ENCODE assay signal across 9 mouse cellular contexts in genomic region chr1:155784343-155785205, GRCm38 (mm10). TPM values are rescaled to one million over a fixed set of nuclear protein-coding genes. Genes with fewer than 3 reads are reported as not detected.
DNase-seq lines count a peak whose midpoint lies in the region; ATAC-seq and TF ChIP-seq lines count a peak whose summit lies in the region.
"Had no signal": no experiment of that assay in that cellular context is flagged by ENCODE, and none has a peak within 500 bp of the region (broad histone marks: within the 10 kb centered on the region; RNA-seq: fewer than 3 reads in every experiment).

No protein-coding gene starts in this region.

- H3K9me3 ChIP-seq in heart, embryonic 11.5 days (replicated peaks; ENCODE audit: control insufficient read depth, low read length) = no peaks in the 10 kb centered on the region
- H3K9me3 ChIP-seq in liver, postnatal 0 days (ENCODE audit: low read length) = no peaks in the 10 kb centered on the region
- H3K9me3 ChIP-seq in neural tube, embryonic 14.5 days (ENCODE audit: control insufficient read depth, low read length) = no peaks in the 10 kb centered on the region
- H3K9me3 ChIP-seq: embryonic facial prominence, embryonic 13.5 days had no signal

- H3K4me1 ChIP-seq in heart, embryonic 11.5 days (ENCODE audit: control insufficient read depth, insufficient read depth, low read length) = peaks cover 4% of the 10 kb centered on the region; the same call in 1 of the 2 replicates
- 0 out of 2 replicates have a peak, but pooled peaks cover 3% of the 10 kb centered on the region for H3K4me1 ChIP-seq in liver, postnatal 0 days (ENCODE audit: insufficient read depth)
- H3K4me1 ChIP-seq in neural tube, embryonic 14.5 days (ENCODE audit: control insufficient read depth, insufficient read depth, low read length) = no peaks in the 10 kb centered on the region

- WGBS in heart, embryonic 11.5 days (ENCODE audit: insufficient replicate concordance) = 23% methylated on average over 19 of the region's 19 CpGs
- 35% methylated on average over 19 of the region's 19 CpGs for WGBS in liver, postnatal 0 days (ENCODE audit: insufficient replicate concordance)
- 32% methylated on average over 19 of the region's 19 CpGs for WGBS in neural tube, embryonic 14.5 days

- no peaks in the 10 kb centered on the region for H3K27me3 ChIP-seq in heart, embryonic 11.5 days (ENCODE audit: control insufficient read depth, insufficient read depth, low read length)
- H3K27me3 ChIP-seq in liver, postnatal 0 days (ENCODE audit: insufficient read depth, low read length) = no peaks in the 10 kb centered on the region
- peaks cover 2% of the 10 kb centered on the region; the same call in 1 of the 2 replicates for H3K27me3 ChIP-seq in neural tube, embryonic 14.5 days (ENCODE audit: control insufficient read depth, insufficient read depth, low read length)
- H3K27me3 ChIP-seq: embryonic facial prominence, embryonic 13.5 days had no signal

- DNase-seq in 416B (ENCODE audit: low read depth) = peak; percentile 76
- peak; percentile 84 for DNase-seq in MN1 (ENCODE audit: low spot score)
- DNase-seq in embryo, embryonic 10 days (ENCODE audit: low spot score) = peak; percentile 76
- DNase-seq in kidney, adult 8-10 months = peak; percentile 64 to 65
- DNase-seq in liver, postnatal 0 days = peak; percentile 54
- peak; percentile 36 to 54 for DNase-seq in thymus, postnatal 10 days (ENCODE audit: low spot score in 2 of 2)

- peaks cover 9% of the 10 kb centered on the region for H3K36me3 ChIP-seq in heart, embryonic 11.5 days (ENCODE audit: control insufficient read depth, insufficient read depth, low read length)
- peaks cover 87% of the 10 kb centered on the region for H3K36me3 ChIP-seq in liver, postnatal 0 days (replicated peaks; ENCODE audit: insufficient read depth, low read length)
- H3K36me3 ChIP-seq in neural tube, embryonic 14.5 days (ENCODE audit: control insufficient read depth, insufficient read depth, low read length) = peaks cover 16% of the 10 kb centered on the region

- peak overlapping the region; percentile 35; the same call in 1 of the 2 replicates for H3K4me2 ChIP-seq in heart, embryonic 11.5 days
- no peak overlapping the region for H3K4me2 ChIP-seq in liver, postnatal 0 days (ENCODE audit: low read depth, low read length)
- H3K4me2 ChIP-seq in neural tube, embryonic 14.5 days (ENCODE audit: low read depth, low read length) = no peak overlapping the region
- H3K4me2 ChIP-seq: embryonic facial prominence, embryonic 13.5 days had no signal

- no peak overlapping the region for H3K4me3 ChIP-seq in heart, embryonic 11.5 days (ENCODE audit: low read depth, low read length)
- no peak overlapping the region for H3K4me3 ChIP-seq in liver, postnatal 0 days (ENCODE audit: low read depth, low read length)
- H3K4me3 ChIP-seq in neural tube, embryonic 14.5 days (ENCODE audit: low read depth, low read length) = no peak overlapping the region
- H3K4me3 ChIP-seq: embryonic facial prominence, embryonic 13.5 days had no signal

- TF ChIP-seq EP300 in liver, postnatal 0 days (IDR thresholded peaks at IDR 0.05; ENCODE audit: low read depth) = no peak

- no peak for ATAC-seq in heart, embryonic 11.5 days (replicated peaks; ENCODE audit: insufficient number of reproducible peaks, low FRiP score, low TSS enrichment)
- no peak for ATAC-seq in liver, postnatal 0 days
- peak; percentile 49; the same call in 1 of the 2 replicates for ATAC-seq in neural tube, embryonic 14.5 days (ENCODE audit: low read depth)

- H3K9ac ChIP-seq in heart, embryonic 11.5 days (ENCODE audit: low read depth, low read length) = no peak overlapping the region
- H3K9ac ChIP-seq in liver, postnatal 0 days (replicated peaks) = no peak overlapping the region
- no peak overlapping the region for H3K9ac ChIP-seq in neural tube, embryonic 14.5 days (replicated peaks; ENCODE audit: low read depth, low read length)
- H3K9ac ChIP-seq: embryonic facial prominence, embryonic 13.5 days had no signal

- no peak overlapping the region for H3K27ac ChIP-seq in heart, embryonic 11.5 days (ENCODE audit: low read depth, low read length)
- no peak overlapping the region for H3K27ac ChIP-seq in liver, postnatal 0 days (ENCODE audit: low read depth)
- no peak overlapping the region for H3K27ac ChIP-seq in neural tube, embryonic 14.5 days (ENCODE audit: low read depth, low read length)
- H3K27ac ChIP-seq: embryonic facial prominence, embryonic 13.5 days had no signal

- peak; percentile 70 for TF ChIP-seq CTCF in liver, postnatal 0 days (IDR thresholded peaks at IDR 0.05; ENCODE audit: low read depth)

RNA-seq across cellular contexts. Expression of gene Qsox1, which starts 28.1 kb away (rescaled TPM):
- 10.7 and 12.1 TPM in 2 replicates for polyA plus RNA-seq in heart, embryonic 11.5 days (2014; fragmentation: Nextera tagmentation; extraction: Ambion mirVana)
- polyA plus RNA-seq in liver, postnatal 0 days (2015; fragmentation: Nextera tagmentation; extraction: Ambion mirVana) = 238 and 239 TPM in 2 replicates
- polyA plus RNA-seq in neural tube, embryonic 14.5 days (2014; fragmentation: Nextera tagmentation; extraction: Ambion mirVana) = 9.9 and 10.4 TPM in 2 replicates

RNA-seq across cellular contexts. Expression of gene Lhx4, which starts 33.1 kb away (rescaled TPM):
- polyA plus RNA-seq in heart, embryonic 11.5 days (2014; fragmentation: Nextera tagmentation; extraction: Ambion mirVana) = not detected in 2 replicates
- not detected in 2 replicates for polyA plus RNA-seq in liver, postnatal 0 days (2015; fragmentation: Nextera tagmentation; extraction: Ambion mirVana)
- polyA plus RNA-seq in neural tube, embryonic 14.5 days (2014; fragmentation: Nextera tagmentation; extraction: Ambion mirVana) = 4.7 and 5.8 TPM in 2 replicates
- polyA plus RNA-seq: embryonic facial prominence, embryonic 13.5 days had no signal

Comparison
In these comparisons a context has a peak if more than half of its experiments do, and no peak if none do; other contexts are left out.
1. RNA of gene Qsox1, which starts 28.1 kb away (polyA plus RNA-seq): 238 to 239 TPM in liver, postnatal 0 days; 10.7 to 12.1 TPM in heart, embryonic 11.5 days and 9.9 to 10.4 TPM in neural tube, embryonic 14.5 days; every median in the first group is over 10 times any median in the second.
2. Peak in every context shown above with its lines, with median percentiles within 50 percentile points of each other: DNase-seq.